Mouse (Mus musculus) MEL (cell line): Measurements from ENCODE around the gene Tmem184a. TPM values are rescaled to one million over a fixed set of nuclear protein-coding genes. Genes with fewer than 3 reads are reported as not detected.

Experiments used
- DNase-seq: peaks from one replicate; pipeline ENCODE4 v3.0.0; 2011; ENCODE audit warnings: low read depth, low spot score
- H3K27ac ChIP-seq: 2 replicates; pipeline ENCODE4 v1.5.1; 2012; ENCODE audit warnings: low read depth, mild to moderate bottlenecking, control low read depth, low read length, moderate library complexity; ENCODE audit not compliant: control insufficient read depth
- H3K27me3 ChIP-seq, 2 experiments: fragments of 150-350 bp in 1 of 2; sonication (generic) in 1 of 2; 2 replicates each; pipeline ENCODE4 v1.6.1; 2012; ENCODE audit warnings: low read length in 2 of 2, mild to moderate bottlenecking in 2 of 2, improper control_type of control experiment in 1 of 2, moderate library complexity in 1 of 2; ENCODE audit not compliant: insufficient read depth in 2 of 2, control insufficient read depth in 1 of 2
- H3K36me3 ChIP-seq, 2 experiments: 2 replicates each; pipeline ENCODE4 v1.6.1; 2012 to 2014; ENCODE audit warnings: low read length in 2 of 2, improper control_type of control experiment in 1 of 2, inconsistent platforms in 1 of 2, mild to moderate bottlenecking in 1 of 2; ENCODE audit not compliant: insufficient read depth in 2 of 2, control insufficient read depth in 1 of 2
- H3K4me1 ChIP-seq, 2 experiments: fragments of 150-350 bp in 1 of 2; sonication (generic) in 1 of 2; 2 replicates each; pipeline ENCODE4 v1.6.1; 2012; ENCODE audit warnings: low read length in 2 of 2, improper control_type of control experiment in 1 of 2, mild to moderate bottlenecking in 1 of 2; ENCODE audit not compliant: insufficient read depth in 2 of 2, control insufficient read depth in 1 of 2
- H3K4me3 ChIP-seq, 2 experiments: fragments of 150-350 bp in 1 of 2; sonication (generic) in 1 of 2; 2 replicates each; pipeline ENCODE4 v1.5.1; 2012; ENCODE audit warnings: low read depth in 2 of 2, low read length in 2 of 2, mild to moderate bottlenecking in 2 of 2, moderate library complexity in 2 of 2, control low read depth in 1 of 2, improper control_type of control experiment in 1 of 2; ENCODE audit not compliant: control insufficient read depth in 1 of 2, insufficient read depth in 1 of 2
- H3K79me2 ChIP-seq: 2 replicates; pipeline ENCODE4 v1.6.1; 2012; ENCODE audit warnings: mild to moderate bottlenecking, low read length, moderate library complexity; ENCODE audit not compliant: control insufficient read depth, poor library complexity, insufficient read depth
- H3K9ac ChIP-seq: 2 replicates; pipeline ENCODE4 v1.6.1; 2012; ENCODE audit warnings: low read depth, mild to moderate bottlenecking, control low read depth, low read length, moderate library complexity; ENCODE audit not compliant: control insufficient read depth, poor library complexity, severe bottlenecking
- H3K9me3 ChIP-seq: fragments of 150-350 bp; sonication (generic); replicated peaks from 2 replicates; pipeline ENCODE4 v1.6.1; 2012; ENCODE audit warnings: mild to moderate bottlenecking, low read length, improper control_type of control experiment, moderate library complexity; ENCODE audit not compliant: insufficient read depth
- ELF1 ChIP-seq: IDR thresholded peaks from 2 replicates; pipeline ENCODE4 v1.6.1; 2014; ENCODE audit warnings: low read depth, mild to moderate bottlenecking, inconsistent platforms, low read length, improper control_type of control experiment, moderate library complexity
- ETS1 ChIP-seq: IDR thresholded peaks from 2 replicates; pipeline ENCODE4 v1.6.1; 2012; ENCODE audit warnings: low read depth, mild to moderate bottlenecking, inconsistent platforms, low read length, improper control_type of control experiment, moderate library complexity
- JUND ChIP-seq: IDR thresholded peaks from 2 replicates; pipeline ENCODE4 v1.6.1; 2011; ENCODE audit warnings: low read depth, mild to moderate bottlenecking, improper control_type of control experiment, low read length
- KAT2A ChIP-seq: conservative IDR thresholded peaks from 2 replicates; pipeline ENCODE4 v1.6.1; 2012; ENCODE audit warnings: low read depth, low read length, improper control_type of control experiment, inconsistent platforms
- MEF2A ChIP-seq: IDR thresholded peaks from 2 replicates; pipeline ENCODE4 v1.6.1; 2014; ENCODE audit warnings: low read depth, mild to moderate bottlenecking, inconsistent platforms, low read length, improper control_type of control experiment; ENCODE audit not compliant: poor library complexity, insufficient replicate concordance, severe bottlenecking; ENCODE audit errors: extremely low read depth
- POLR2A ChIP-seq, 2 experiments: IDR thresholded peaks; 2 replicates each; pipeline ENCODE4 v1.6.1; 2011 to 2012; ENCODE audit warnings: low read length in 2 of 2, mild to moderate bottlenecking in 2 of 2, control low read depth in 1 of 2, improper control_type of control experiment in 1 of 2, low read depth in 1 of 2, moderate library complexity in 1 of 2; ENCODE audit not compliant: control insufficient read depth in 1 of 2, insufficient read depth in 1 of 2, poor library complexity in 1 of 2
- POLR2AphosphoS2 ChIP-seq: IDR thresholded peaks from 2 replicates; pipeline ENCODE4 v1.6.1; 2011; ENCODE audit warnings: low read length, improper control_type of control experiment
- RAD21 ChIP-seq: IDR thresholded peaks from 2 replicates; pipeline ENCODE4 v1.6.1; 2011; ENCODE audit warnings: mild to moderate bottlenecking, low read depth, low read length, improper control_type of control experiment
- SIN3A ChIP-seq: IDR thresholded peaks from 2 replicates; pipeline ENCODE4 v1.6.1; 2012; ENCODE audit warnings: low read length, improper control_type of control experiment, inconsistent platforms
- TBP ChIP-seq: IDR thresholded peaks from 2 replicates; pipeline ENCODE4 v1.8.0; 2011; ENCODE audit warnings: low read depth, low read length, improper control_type of control experiment
- TCF12 ChIP-seq: IDR thresholded peaks from 2 replicates; pipeline ENCODE4 v1.6.1; 2014; ENCODE audit warnings: low read depth, mild to moderate bottlenecking, inconsistent platforms, low read length, improper control_type of control experiment, moderate library complexity
- USF1 ChIP-seq: IDR thresholded peaks from 2 replicates; pipeline ENCODE4 v1.6.1; 2014; ENCODE audit warnings: low read depth, mild to moderate bottlenecking, inconsistent platforms, low read length, improper control_type of control experiment, moderate library complexity
- USF2 ChIP-seq, 2 experiments: IDR thresholded peaks; 2 replicates each; pipeline ENCODE4 v1.6.1; 2011 to 2012; ENCODE audit warnings: improper control_type of control experiment in 2 of 2, low read length in 2 of 2, borderline replicate concordance in 1 of 2, inconsistent platforms in 1 of 2, low read depth in 1 of 2, mild to moderate bottlenecking in 1 of 2; ENCODE audit not compliant: insufficient read depth in 1 of 2
- ZC3H11A ChIP-seq: IDR thresholded peaks from 2 replicates; pipeline ENCODE4 v1.6.1; 2012; ENCODE audit warnings: low read depth, mild to moderate bottlenecking, inconsistent platforms, low read length, improper control_type of control experiment
- ZMIZ1 ChIP-seq: IDR thresholded peaks from 2 replicates; pipeline ENCODE4 v1.6.1; 2012; ENCODE audit warnings: low read depth, mild to moderate bottlenecking, inconsistent platforms, low read length, improper control_type of control experiment, moderate library complexity
- ZNF384 ChIP-seq: IDR thresholded peaks from 2 replicates; pipeline ENCODE4 v1.6.1; 2012; ENCODE audit warnings: low read depth, mild to moderate bottlenecking, inconsistent platforms, low read length, improper control_type of control experiment
- polyA plus RNA-seq, 2 experiments: library from polyadenylated mRNA; stranded (reverse) in 1 of 2; unstranded in 1 of 2; fragments of >175 nt in 1 of 2; fragments of >200 nt in 1 of 2; gene quantifications; 2 replicates each; pipeline versions ENCODE4 v1.2.1 to v1.2.4; 2012; ENCODE audit warnings: low replicate concordance in 2 of 2, low read depth in 1 of 2; ENCODE audit not compliant: insufficient read length in 2 of 2, insufficient read depth in 1 of 2, missing spikeins in 1 of 2
- total RNA-seq: library from RNA; depleted of rRNA; stranded (reverse); fragments of 300-350 nt; gene quantifications from 2 replicates; pipeline ENCODE4 v1.2.3, GENCODE M21; 2012

Gene Tmem184a
- total and polyA plus RNA-seq, 3 experiments: 0.10 to 0.27 TPM; not detected in 1

DNA sequence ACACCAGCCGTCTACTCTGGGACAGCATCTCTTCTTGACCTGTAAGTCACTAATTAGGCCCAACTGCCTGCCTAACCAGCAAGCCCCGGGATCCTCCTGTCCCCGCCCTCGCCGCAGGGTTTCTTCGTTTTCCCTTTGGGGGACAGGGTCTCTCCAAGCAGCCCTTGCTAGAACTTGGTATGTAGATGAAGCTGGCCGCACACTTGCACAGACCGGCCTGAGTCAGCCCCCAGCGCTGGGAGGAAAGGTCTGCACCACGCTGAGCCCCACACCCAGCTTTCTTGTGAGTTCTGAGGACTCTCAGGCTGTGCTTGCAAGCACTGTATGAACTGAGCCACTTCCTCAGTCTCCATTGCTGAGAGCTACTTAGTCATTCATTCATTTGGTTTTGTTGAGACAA, 4.8 kb upstream of the Tmem184a start:
- no peak for DNase-seq
- H3K36me3 ChIP-seq: peaks cover 0 to 13% of the 10 kb centered on the region in 2 experiments; a peak in 3 of 4 replicates
- no peak overlapping the region for H3K9ac ChIP-seq
- H3K27me3 ChIP-seq: no peaks in the 10 kb centered on the region
- no peak overlapping the region for H3K4me3 ChIP-seq
- peaks cover 0 to 32% of the 10 kb centered on the region in 2 experiments; a peak in 3 of 4 replicates for H3K4me1 ChIP-seq
- no peak overlapping the region for H3K27ac ChIP-seq
- H3K9me3 ChIP-seq: no peaks in the 10 kb centered on the region
- H3K79me2 ChIP-seq: peaks cover 19% of the 10 kb centered on the region
- TF ChIP-seq ZC3H11A (no peak), ZNF384 (no peak), JUND (no peak), ELF1 (no peak), ETS1 (no peak), POLR2A (IDR thresholded peaks at IDR 0.05; ENCODE audit: control insufficient read depth in 1 of 2, insufficient read depth in 1 of 2, low read depth in 1 of 2, low read length in 2 of 2, poor library complexity in 1 of 2) (no peak), RAD21 (no peak), TBP (no peak), MEF2A (no peak), TCF12 (no peak), SIN3A (no peak), USF2 (IDR thresholded peaks at IDR 0.05; ENCODE audit: borderline replicate concordance in 1 of 2, insufficient read depth in 1 of 2, low read depth in 1 of 2, low read length in 2 of 2) (no peak), USF1 (no peak)

GRCm38 (mm10) chr5:139821466-139822459, 2.0 kb upstream of the Tmem184a start:
- H3K4me1 ChIP-seq: peaks cover 2 to 38% of the 10 kb centered on the region in 2 experiments; a peak in 3 of 4 replicates
- no peak overlapping the region for H3K9ac ChIP-seq

More at GRCm38 (mm10) chr5:139821466-139822459, 2.0 kb upstream of the Tmem184a start:
- no peak overlapping the region for H3K4me3 ChIP-seq
- no peak; the same call in none of the 2 replicates for TF ChIP-seq POLR2AphosphoS2
- no peak for TF ChIP-seq KAT2A
- TF ChIP-seq ZMIZ1: no peak
- peak; percentile 51 for TF ChIP-seq USF1
- peaks cover 0 to 21% of the 10 kb centered on the region in 2 experiments; a peak in 3 of 4 replicates for H3K36me3 ChIP-seq
- no peak overlapping the region for H3K27ac ChIP-seq
- DNase-seq: no peak
- no peaks in the 10 kb centered on the region for H3K27me3 ChIP-seq
- peaks cover 19% of the 10 kb centered on the region for H3K79me2 ChIP-seq
- no peaks in the 10 kb centered on the region for H3K9me3 ChIP-seq
